Mouse (Mus musculus): Measurements from ENCODE around the gene Scgb2b20.
"Not testable (repeated sequence)": the region's sequence is repeated elsewhere in the genome, so short reads cannot be mapped to it uniquely, and the experiment has no call there.

Gene Scgb2b20

DNA sequence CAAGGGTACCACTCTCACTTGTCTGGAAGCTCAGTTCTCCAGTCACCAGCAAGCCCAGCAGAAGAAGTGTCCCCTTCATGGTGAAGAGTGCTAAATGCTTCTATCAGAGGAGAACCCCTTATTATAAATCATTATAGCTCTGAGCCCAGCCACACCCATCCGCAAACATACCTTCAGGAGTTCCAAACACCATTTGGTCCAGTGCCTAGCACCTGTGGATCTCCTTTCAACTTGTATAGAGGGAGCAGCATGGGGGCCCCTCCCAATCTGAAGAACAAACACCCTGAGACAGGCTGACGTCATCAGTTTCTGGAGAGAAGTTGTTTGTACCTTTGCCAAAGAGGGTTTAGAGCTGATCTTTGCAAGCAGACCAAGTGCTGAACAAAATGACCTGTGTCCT is at the start of gene Scgb2b20:
Gene Scgb2b20, minus strand, starts transcription at position 101 of the 400 bp plus-strand sequence.
- not testable (repeated sequence) for DNase-seq (ENCODE audit: low spot score in 2 of 2)

DNA sequence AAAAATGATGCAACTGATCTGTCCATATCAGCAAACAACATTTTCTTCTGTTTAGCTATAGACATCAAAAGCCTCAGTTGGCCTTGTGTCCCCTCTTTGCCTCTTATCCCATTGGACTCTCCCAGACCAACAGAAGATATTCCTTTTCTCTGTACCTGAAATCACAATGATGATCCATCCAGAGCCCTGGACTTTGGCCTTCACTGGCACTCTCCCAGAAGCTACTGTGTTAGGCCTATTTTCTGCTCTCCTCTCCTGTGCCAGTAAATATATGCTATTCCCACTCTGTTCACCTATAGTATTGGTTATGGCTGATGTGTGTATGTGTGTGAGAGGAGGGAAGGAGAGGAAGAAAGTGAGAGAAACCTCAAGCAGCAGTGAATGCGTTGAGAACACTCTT is 43.6 kb upstream of the Scgb2b20 start:
- DNase-seq (ENCODE audit: low spot score in 2 of 2): not testable (repeated sequence)

DNA sequence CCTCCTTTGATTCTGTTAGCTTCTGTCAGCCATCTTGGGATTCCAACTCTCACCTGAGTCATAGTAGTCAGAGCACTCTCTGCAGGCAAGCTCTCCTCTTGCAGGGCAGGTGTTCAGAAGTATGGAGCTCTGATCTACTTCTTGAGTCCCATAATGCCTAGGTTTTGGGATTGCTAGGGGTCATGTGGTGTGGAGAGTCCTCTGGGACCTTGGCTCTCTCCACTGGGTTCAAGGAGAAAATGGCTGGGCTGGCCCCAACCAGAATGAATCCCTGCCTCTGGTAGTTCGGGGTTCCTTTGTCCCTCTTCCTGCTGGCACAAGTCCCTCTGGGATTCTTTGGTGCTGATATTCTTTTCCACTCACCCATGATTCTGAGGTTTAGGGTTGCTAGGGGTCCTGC is 35.5 kb upstream of the Scgb2b20 start:
- DNase-seq (ENCODE audit: low spot score in 2 of 2): no peak

DNA sequence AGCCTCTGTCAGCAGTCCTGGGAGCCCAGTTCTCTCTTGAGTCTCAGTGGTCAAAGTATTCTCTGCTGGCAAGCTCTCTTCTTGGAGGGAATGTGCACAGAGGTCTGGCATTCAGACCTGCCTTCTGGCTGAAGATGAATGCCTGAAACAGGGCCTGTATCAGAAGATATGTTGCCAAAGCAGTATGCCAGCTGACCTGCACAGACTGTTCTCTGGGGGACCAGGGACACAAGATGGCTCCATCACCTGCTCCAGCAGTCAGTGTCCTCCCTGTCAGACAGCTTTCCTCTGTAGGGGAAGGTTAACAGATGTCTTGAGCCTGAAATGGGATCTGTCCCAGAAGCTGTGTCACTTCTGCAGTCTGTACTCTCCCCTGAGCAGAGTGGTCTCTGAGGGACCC is 33.6 kb upstream of the Scgb2b20 start:
- DNase-seq (ENCODE audit: low spot score in 2 of 2): not testable (repeated sequence)

GRCm38 (mm10) chr7:33372934-33373333 is 6.8 kb upstream of the Scgb2b20 start, which contains the start of gene Scgb1b20:
Scgb1b20 (plus strand) TSS chr7:33373234.
- not testable (repeated sequence) for DNase-seq (ENCODE audit: low spot score in 2 of 2)

Measured in thymus, postnatal 10 days (tissue).